Mouse (Mus musculus) heart, adult 18-20 months (tissue): ENCODE data around the gene Prr9. TPM values are rescaled to one million over a fixed set of nuclear protein-coding genes. Genes with fewer than 3 reads are reported as not detected.

Experiments
- DNase-seq, 2 experiments: peaks; one replicate each; pipeline ENCODE4 v3.0.0; 2021 to 2022; ENCODE audit warnings: mixed read lengths in 1 of 2
- long read RNA-seq, 2 experiments: library from polyadenylated mRNA; stranded (forward); transcript quantifications; one replicate each; pipeline ENCODE4 v2.0.0; 2021
- total RNA-seq, 2 experiments: library from RNA; stranded (reverse); gene quantifications; 2 replicates each; pipeline ENCODE4 v1.2.3; 2021

Gene Prr9
- not detected for total RNA-seq
- long read RNA-seq, experiment 1: 0 reads
- long read RNA-seq, experiment 2: 0 reads

DNA sequence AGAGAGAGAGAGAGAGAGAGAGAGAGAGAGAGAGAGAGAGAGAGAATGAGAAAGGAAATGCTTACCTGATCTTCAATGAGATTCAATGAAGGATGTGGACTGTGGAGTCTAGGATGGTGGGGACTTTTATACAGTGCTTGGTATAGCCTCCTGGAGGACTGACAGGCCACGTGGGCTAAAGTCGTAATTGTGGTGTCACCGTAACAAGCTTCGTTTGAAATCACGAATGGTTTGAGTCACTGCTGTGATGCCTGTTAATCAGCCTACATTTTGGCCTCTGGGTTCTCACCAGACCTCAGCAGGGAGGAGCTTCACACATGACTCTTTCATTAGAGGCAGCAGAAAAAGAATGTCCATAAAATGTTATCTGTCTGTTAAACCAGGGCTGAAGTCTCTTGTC is at the start of gene Prr9:
Prr9 (minus strand) TSS at position 101 of the 400 bp plus-strand sequence.
- DNase-seq: no peak

- DNase-seq: no peak
Observed at GRCm38 (mm10) chr3:92169847-92170246, 46.1 kb upstream of the Prr9 start.

DNA sequence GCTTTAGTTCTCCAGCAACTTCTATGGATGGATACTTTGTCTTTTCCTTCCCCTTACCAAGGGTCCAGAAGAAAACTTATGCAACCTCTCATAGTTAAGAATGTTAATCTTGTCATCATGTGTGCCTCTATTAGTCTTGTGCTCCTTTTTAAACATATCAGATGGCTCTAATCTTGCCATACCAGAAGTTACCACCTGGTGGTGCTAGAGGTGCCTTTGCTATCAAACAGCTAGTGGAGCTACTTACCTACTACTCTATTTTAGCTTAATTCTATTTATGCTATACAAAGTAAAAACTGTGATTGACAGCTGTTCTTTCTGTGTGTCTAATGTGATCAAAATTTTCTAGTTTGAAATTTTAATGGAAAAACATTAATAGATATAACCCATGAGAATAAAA is 29.6 kb upstream of the Prr9 start:
- peak; percentile 7 to 38 for DNase-seq

GRCm38 (mm10) chr3:92150631-92151277 is 27.0 kb upstream of the Prr9 start:
- peak; percentile 9 to 60 for DNase-seq

- DNase-seq: no peak
Observed at GRCm38 (mm10) chr3:92147913-92148312, 24.2 kb upstream of the Prr9 start.

DNA sequence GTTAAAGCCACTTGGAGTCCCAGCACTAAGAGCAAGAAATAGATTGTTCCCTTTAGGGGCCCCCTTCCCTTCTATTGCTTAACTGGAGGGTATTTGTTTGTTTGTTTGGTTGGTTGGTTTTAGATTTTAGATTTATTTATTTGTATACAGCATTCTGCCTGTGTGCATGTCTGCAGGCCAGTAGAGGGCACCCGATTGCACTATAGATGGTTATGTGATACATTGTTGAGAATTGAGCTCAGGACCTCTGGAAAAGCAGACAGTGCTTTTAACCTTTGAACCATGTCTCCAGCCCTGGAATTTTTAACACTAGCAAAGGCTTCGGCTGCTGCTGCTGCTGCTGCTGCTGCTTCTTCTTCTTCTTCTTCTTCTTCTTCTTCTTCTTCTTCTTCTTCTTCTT is 23.7 kb upstream of the Prr9 start:
- no peak for DNase-seq

DNA sequence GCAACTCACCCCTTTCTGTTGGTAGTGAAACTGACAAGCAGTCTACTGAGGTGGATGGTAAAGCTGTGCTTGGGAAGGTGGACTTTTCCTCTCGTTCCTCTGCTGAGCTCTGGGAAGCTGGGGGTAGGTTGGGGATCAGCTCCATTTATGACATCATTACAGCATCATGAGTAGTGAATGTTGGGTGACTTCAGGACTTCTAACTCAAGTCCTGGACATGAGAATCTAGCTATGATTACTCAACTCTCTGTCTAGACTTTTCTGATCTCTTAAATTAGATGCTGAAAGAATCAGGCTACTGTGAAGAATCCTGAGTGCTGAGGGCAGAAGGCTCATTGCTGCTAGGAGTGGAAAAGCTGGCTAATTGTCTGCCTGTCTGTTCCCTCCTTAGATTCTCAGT is 18.9 kb upstream of the Prr9 start, which contains the start of gene Lelp1:
Lelp1 (minus strand) TSS at position 101 of the 400 bp plus-strand sequence.
- DNase-seq: no peak

DNA sequence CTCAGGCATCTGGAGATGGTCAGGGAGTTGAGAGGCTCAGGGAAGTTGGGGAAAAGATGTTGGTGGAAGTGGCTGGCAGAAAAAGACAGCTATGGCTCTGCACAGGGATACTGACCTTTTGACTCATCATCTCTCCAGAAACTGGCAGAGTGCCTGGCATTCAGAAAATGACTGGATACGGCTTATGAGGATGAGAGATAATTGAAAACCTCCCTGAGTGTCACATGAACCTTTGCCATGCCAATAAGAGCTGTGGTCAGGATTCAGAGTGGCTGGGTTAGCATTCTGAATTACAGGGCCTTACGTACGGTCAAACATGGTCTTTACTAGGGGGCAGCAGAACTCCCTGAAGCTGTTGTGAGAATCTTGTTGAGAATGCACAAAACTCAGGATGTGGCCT is 2.8 kb downstream of the Prr9 start:
- no peak for DNase-seq

GRCm38 (mm10) chr3:92117930-92118329 is 5.8 kb downstream of the Prr9 start:
- peak in 1 of 2 experiments; percentile 7 for DNase-seq

- no peak for DNase-seq
Observed at GRCm38 (mm10) chr3:92111526-92111925, 12.2 kb downstream of the Prr9 start.

GRCm38 (mm10) chr3:92110790-92111189 is 13.0 kb downstream of the Prr9 start:
- DNase-seq: no peak

- DNase-seq: peak; percentile 4 to 37
Observed at GRCm38 (mm10) chr3:92106582-92106981, 17.2 kb downstream of the Prr9 start.

- DNase-seq: no peak
Observed at GRCm38 (mm10) chr3:92083042-92083441, 40.7 kb downstream of the Prr9 start, which contains the start of gene Lor. Gene Lor (minus strand): TSS chr3:92083142.

GRCm38 (mm10) chr3:92081285-92081931 is 42.3 kb downstream of the Prr9 start:
- DNase-seq: peak; percentile 38 to 41

DNA sequence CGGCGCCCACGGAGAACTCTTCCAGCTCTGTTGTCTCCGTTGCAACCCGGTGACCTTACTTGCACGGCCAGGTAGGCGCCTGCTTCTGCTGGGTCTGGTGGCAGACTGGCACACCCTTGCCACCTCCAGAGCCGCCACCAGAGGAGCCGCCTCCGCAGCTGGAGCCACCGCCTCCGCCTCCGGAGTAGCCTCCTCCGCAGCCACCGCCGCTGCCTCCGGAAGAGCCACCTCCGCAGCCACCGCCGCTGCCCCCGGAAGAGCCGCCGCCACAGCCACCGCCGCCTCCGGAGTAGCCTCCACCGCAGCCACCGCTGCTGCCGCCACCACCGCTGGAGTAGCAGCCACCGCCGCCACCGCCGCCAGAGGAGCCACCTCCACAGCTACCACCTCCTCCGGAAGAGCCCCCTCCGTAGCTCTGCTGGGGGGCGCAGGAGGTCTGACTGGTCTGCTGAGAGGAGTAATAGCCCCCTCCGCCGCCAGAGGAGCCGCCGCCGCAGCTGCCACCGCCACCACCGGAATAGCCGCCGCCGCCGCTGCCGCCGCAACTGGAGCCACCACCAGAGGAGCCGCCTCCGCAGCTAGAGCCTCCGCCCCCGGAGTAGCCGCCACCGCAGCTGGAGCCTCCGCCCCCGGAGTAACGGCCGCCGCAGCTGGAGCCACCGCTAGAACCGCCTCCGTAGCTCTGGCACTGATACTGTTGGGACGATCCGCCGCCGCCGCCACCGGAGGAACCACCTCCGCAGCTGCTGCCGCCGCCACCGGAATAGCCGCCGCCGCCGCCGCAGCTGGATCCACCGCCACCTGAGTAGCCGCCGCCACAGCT is 43.1 kb downstream of the Prr9 start:
- DNase-seq: peak; percentile 75 to 80

Other genes starting within 250 kb of the Prr9 start
- not detected for gene Pglyrp3, start 109.4 kb downstream of the Prr9 start, total RNA-seq
- gene Lor, start 40.8 kb downstream of the Prr9 start, total RNA-seq: under 1 TPM in 1 of 2 experiments, not detected in 1; 0.20 TPM
- not detected for gene Lelp1, start 18.8 kb upstream of the Prr9 start, total RNA-seq
- not detected for gene Sprr2a1, start 91.9 kb upstream of the Prr9 start, total RNA-seq
- gene Sprr2a2, start 92.0 kb upstream of the Prr9 start, total RNA-seq: not detected
- not detected for gene Sprr2a3, start 161.5 kb upstream of the Prr9 start, total RNA-seq
- not detected for gene Sprr2b, start 192.7 kb upstream of the Prr9 start, total RNA-seq
- gene Sprr2d, start 215.2 kb upstream of the Prr9 start, total RNA-seq: not detected
- gene Sprr2e, start 228.2 kb upstream of the Prr9 start, total RNA-seq: not detected
- not detected for gene Sprr2f, start 241.2 kb upstream of the Prr9 start, total RNA-seq